Mouse (Mus musculus): ENCODE measurements around the gene Hoxa5.

DNA sequence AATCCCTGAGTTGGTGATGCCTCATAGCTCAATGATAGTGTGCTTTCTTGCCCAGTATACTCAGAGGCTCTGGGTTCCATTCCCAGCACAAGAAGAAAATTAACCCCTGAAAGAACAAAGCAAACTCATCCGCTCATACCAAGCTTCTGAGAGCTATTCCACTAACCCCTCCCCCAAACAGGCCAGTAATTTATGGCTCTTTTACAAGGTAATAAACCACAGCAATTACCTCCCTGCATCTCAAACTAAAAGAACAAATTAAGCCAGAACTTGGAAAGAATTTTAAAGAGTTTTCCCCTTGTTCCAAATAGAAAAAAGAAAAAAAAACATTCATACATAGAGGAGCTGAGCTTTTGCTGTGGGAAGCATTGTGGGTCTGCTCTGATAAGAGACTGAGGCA lies 21.6 kb downstream of the Hoxa5 start:
- no peak for TF ChIP-seq CEBPB (IDR thresholded peaks at IDR 0.05; ENCODE audit: insufficient read depth, poor library complexity, severe bottlenecking)
- no peak for TF ChIP-seq POLR2A (IDR thresholded peaks at IDR 0.05; ENCODE audit: insufficient read length, low read depth)
- no peak for TF ChIP-seq POLR2AphosphoS2 (IDR thresholded peaks at IDR 0.05; ENCODE audit: insufficient read length, low read depth)
- TF ChIP-seq USF1 (IDR thresholded peaks at IDR 0.05; ENCODE audit: low read depth), result no peak
